In genomic region chr15:99803186-99803644, GRCm38 (mm10) we compare ENCODE assay signal across 8 mouse cellular contexts. TPM values are rescaled to one million over a fixed set of nuclear protein-coding genes. Genes with fewer than 3 reads are reported as not detected.
A peak's percentile ranks its signal among the peaks of the same experiment; 100 is the strongest.
DNase-seq lines count a peak whose midpoint lies in the region; ATAC-seq and TF ChIP-seq lines count a peak whose summit lies in the region.

No protein-coding gene starts in this region.

- no peaks in the 10 kb centered on the region for H3K9me3 ChIP-seq in embryonic facial prominence, embryonic 10.5 days
- H3K9me3 ChIP-seq in hindbrain, embryonic 15.5 days, result no peaks in the 10 kb centered on the region
- H3K9me3 ChIP-seq in lung, embryonic 14.5 days (ENCODE audit: low read depth, low read length), result no peaks in the 10 kb centered on the region
- no peaks in the 10 kb centered on the region for H3K9me3 ChIP-seq in midbrain, embryonic 11.5 days (ENCODE audit: control insufficient read depth, low read length)

- no peak; the same call in 1 of the 2 replicates for TF ChIP-seq CTCF in lung, embryonic 14.5 days (IDR thresholded peaks at IDR 0.05; ENCODE audit: low read depth)

- 23% methylated on average over 6 of the region's 6 CpGs for WGBS in embryonic facial prominence, embryonic 10.5 days
- 34% methylated on average over 6 of the region's 6 CpGs for WGBS in hindbrain, embryonic 15.5 days
- WGBS in lung, embryonic 14.5 days, result 13% methylated on average over 6 of the region's 6 CpGs
- 47% methylated on average over 6 of the region's 6 CpGs for WGBS in midbrain, embryonic 11.5 days

- H3K4me1 ChIP-seq in embryonic facial prominence, embryonic 10.5 days, result peaks cover 70% of the 10 kb centered on the region
- H3K4me1 ChIP-seq in hindbrain, embryonic 15.5 days (replicated peaks), result peaks cover 35% of the 10 kb centered on the region
- H3K4me1 ChIP-seq in lung, embryonic 14.5 days (ENCODE audit: insufficient read depth), result 0 out of 2 replicates have a peak, but pooled peaks cover 6% of the 10 kb centered on the region
- peaks cover 6% of the 10 kb centered on the region for H3K4me1 ChIP-seq in midbrain, embryonic 11.5 days (ENCODE audit: control insufficient read depth, insufficient read depth, low read length)

- no peak for ATAC-seq in hindbrain, embryonic 15.5 days (ENCODE audit: low FRiP score, low read depth)
- peak; percentile 90 for ATAC-seq in lung, embryonic 14.5 days (ENCODE audit: insufficient read depth)
- ATAC-seq in midbrain, embryonic 11.5 days (ENCODE audit: low FRiP score), result no peak

- 0 out of 2 replicates have a peak overlapping the region, but pooled peaks have one; percentile 0 for H3K4me3 ChIP-seq in embryonic facial prominence, embryonic 10.5 days
- no peak overlapping the region for H3K4me3 ChIP-seq in hindbrain, embryonic 15.5 days
- no peak overlapping the region for H3K4me3 ChIP-seq in lung, embryonic 14.5 days (ENCODE audit: low read depth, low read length)
- no peak overlapping the region for H3K4me3 ChIP-seq in midbrain, embryonic 11.5 days (ENCODE audit: low read depth, low read length)

- no peak overlapping the region for H3K4me2 ChIP-seq in hindbrain, embryonic 15.5 days
- no peak overlapping the region for H3K4me2 ChIP-seq in lung, embryonic 14.5 days
- no peak overlapping the region for H3K4me2 ChIP-seq in midbrain, embryonic 11.5 days

- peaks cover 74% of the 10 kb centered on the region for H3K36me3 ChIP-seq in embryonic facial prominence, embryonic 10.5 days (replicated peaks)
- H3K36me3 ChIP-seq in hindbrain, embryonic 15.5 days, result no peaks in the 10 kb centered on the region; the same call in 1 of the 2 replicates
- H3K36me3 ChIP-seq in lung, embryonic 14.5 days (ENCODE audit: insufficient read depth), result peaks cover 65% of the 10 kb centered on the region
- H3K36me3 ChIP-seq in midbrain, embryonic 11.5 days (ENCODE audit: control insufficient read depth, insufficient read depth, low read length), result no peaks in the 10 kb centered on the region

- H3K9ac ChIP-seq in hindbrain, embryonic 15.5 days, result no peak overlapping the region
- H3K9ac ChIP-seq in lung, embryonic 14.5 days, result no peak overlapping the region
- H3K9ac ChIP-seq in midbrain, embryonic 11.5 days (ENCODE audit: low read length), result no peak overlapping the region

- peak; percentile 37 to 60 for DNase-seq in urinary bladder, postnatal 4 days (ENCODE audit: low spot score in 2 of 2)
- DNase-seq in urinary bladder, adult 2 months (ENCODE audit: low spot score), result no peak
- peak; percentile 62 for DNase-seq in embryonic facial prominence, embryonic 10.5 days (ENCODE audit: low spot score)
- DNase-seq in lung, embryonic 14.5 days, result peak; percentile 81
- peak; percentile 16 for DNase-seq in thymus, postnatal 25 days
- DNase-seq in midbrain, embryonic 11.5 days (ENCODE audit: low spot score, missing footprints), result no peak
- no peak for DNase-seq in layer of hippocampus, adult 11-12 months (ENCODE audit: low spot score)

- H3K27me3 ChIP-seq in embryonic facial prominence, embryonic 10.5 days (replicated peaks; ENCODE audit: low read depth, poor library complexity, severe bottlenecking), result no peaks in the 10 kb centered on the region
- no peaks in the 10 kb centered on the region for H3K27me3 ChIP-seq in hindbrain, embryonic 15.5 days
- H3K27me3 ChIP-seq in lung, embryonic 14.5 days (ENCODE audit: insufficient read depth, low read length), result no peaks in the 10 kb centered on the region
- no peaks in the 10 kb centered on the region for H3K27me3 ChIP-seq in midbrain, embryonic 11.5 days (ENCODE audit: control insufficient read depth, insufficient read depth, low read length)

- H3K27ac ChIP-seq in embryonic facial prominence, embryonic 10.5 days (replicated peaks), result peak overlapping the region; percentile 11
- H3K27ac ChIP-seq in hindbrain, embryonic 15.5 days (replicated peaks), result peak overlapping the region; percentile 51
- peak overlapping the region; percentile 58; the same call in 1 of the 2 replicates for H3K27ac ChIP-seq in lung, embryonic 14.5 days (ENCODE audit: low read depth)
- H3K27ac ChIP-seq in midbrain, embryonic 11.5 days (ENCODE audit: low read depth, low read length), result no peak overlapping the region

RNA-seq across cellular contexts. Expression of gene Cers5, which starts 30.5 kb away (rescaled TPM):
- polyA plus RNA-seq in urinary bladder, adult 2 months (2012; rRNA removed), result 35.4 and 43.3 TPM in 2 replicates
- 60.2 and 63.8 TPM in 2 replicates for polyA plus RNA-seq in embryonic facial prominence, embryonic 10.5 days (2016; fragmentation: Nextera tagmentation; extraction: Ambion mirVana)
- polyA plus RNA-seq in hindbrain, embryonic 15.5 days (2015; fragmentation: Nextera tagmentation; extraction: Ambion mirVana), result 85.8 and 89.9 TPM in 2 replicates
- 76.6 and 78.8 TPM in 2 replicates for polyA plus RNA-seq in lung, embryonic 14.5 days (2014; fragmentation: Nextera tagmentation; extraction: Ambion mirVana)
- polyA plus RNA-seq in midbrain, embryonic 11.5 days (2014; fragmentation: Nextera tagmentation; extraction: Ambion mirVana), result 57.8 and 59.6 TPM in 2 replicates

Comparison
In these comparisons a context has a peak if more than half of its experiments do, and no peak if none do; other contexts are left out.
1. DNase-seq: peak in urinary bladder, postnatal 4 days (2 of 2), embryonic facial prominence, embryonic 10.5 days (single experiment), lung, embryonic 14.5 days (single experiment) and thymus, postnatal 25 days (single experiment); none in urinary bladder, adult 2 months (single experiment), midbrain, embryonic 11.5 days (single experiment) and layer of hippocampus, adult 11-12 months (single experiment).